Mouse (Mus musculus) G1E-ER4 (cell line): ENCODE results near the gene Akap1. TPM values are rescaled to one million over a fixed set of nuclear protein-coding genes. Genes with fewer than 3 reads are reported as not detected.

Experiments
- GATA1 ChIP-seq: IDR thresholded peaks from one replicate; pipeline ENCODE4 v1.8.0; 2012; ENCODE audit warnings: low read length, inconsistent platforms
- polyA plus RNA-seq: library from polyadenylated mRNA; stranded (reverse); fragments of >175 nt; gene quantifications from 2 replicates; pipeline ENCODE4 v1.2.3, GENCODE M21; 2012

Gene Akap1
- polyA plus RNA-seq, 1 experiment: 16.2 TPM

GRCm38 (mm10) chr11:88822991-88823390 is 41.4 kb downstream of the Akap1 start:
- no peak for TF ChIP-seq GATA1

- TF ChIP-seq GATA1: no peak
Measured at GRCm38 (mm10) chr11:88822526-88822925, 41.9 kb downstream of the Akap1 start.

- no peak for TF ChIP-seq GATA1
Measured at GRCm38 (mm10) chr11:88820742-88821576, 43.4 kb downstream of the Akap1 start.

DNA sequence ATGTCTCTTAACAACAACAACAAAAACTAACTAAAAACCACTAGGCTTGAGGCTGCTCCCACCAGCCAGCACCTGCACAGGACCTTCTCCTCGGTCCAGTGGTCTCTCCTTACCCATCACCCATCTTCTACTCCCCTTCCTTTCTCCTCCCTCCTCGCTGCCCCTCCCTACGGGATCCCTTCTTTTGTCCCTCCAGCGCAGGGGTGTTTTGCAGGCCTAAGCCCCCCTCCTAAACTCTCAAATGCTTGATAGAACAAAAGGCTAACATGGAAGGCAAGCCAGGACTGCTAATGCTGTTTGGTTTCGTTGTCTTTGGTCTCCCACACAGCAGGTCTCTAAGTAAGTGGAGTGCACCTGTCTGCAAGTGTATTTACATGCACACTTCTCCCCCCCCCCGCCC is 44.1 kb downstream of the Akap1 start:
- TF ChIP-seq GATA1: no peak

GRCm38 (mm10) chr11:88817061-88817460 is 47.3 kb downstream of the Akap1 start:
- TF ChIP-seq GATA1: no peak

GRCm38 (mm10) chr11:88803231-88804010 is 61.0 kb downstream of the Akap1 start:
- TF ChIP-seq GATA1: no peak

- no peak for TF ChIP-seq GATA1
Measured at GRCm38 (mm10) chr11:88796207-88796606, 68.2 kb downstream of the Akap1 start.

GRCm38 (mm10) chr11:88789893-88790292 is 74.5 kb downstream of the Akap1 start:
- TF ChIP-seq GATA1: no peak

- TF ChIP-seq GATA1: no peak
Measured at GRCm38 (mm10) chr11:88786816-88787215, 77.6 kb downstream of the Akap1 start.

DNA sequence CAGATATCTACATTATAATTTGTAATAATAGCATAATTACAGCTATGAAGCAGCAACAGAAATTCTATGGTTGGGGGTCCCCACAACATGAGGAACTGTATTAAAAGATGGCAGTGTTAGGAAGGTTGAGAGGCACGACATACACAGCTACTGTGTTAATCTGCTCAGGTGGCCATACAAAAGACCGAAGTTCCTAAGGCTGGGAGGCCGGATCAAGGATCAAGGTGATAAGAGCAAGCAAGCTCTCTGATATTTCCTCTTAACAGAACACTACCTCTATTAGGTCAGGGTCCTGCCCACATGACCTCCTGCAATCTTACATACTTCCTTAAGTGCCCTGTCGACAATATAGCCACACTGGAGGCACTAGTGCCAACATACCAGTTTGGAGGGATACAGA is 80.9 kb downstream of the Akap1 start:
- TF ChIP-seq GATA1: no peak

DNA sequence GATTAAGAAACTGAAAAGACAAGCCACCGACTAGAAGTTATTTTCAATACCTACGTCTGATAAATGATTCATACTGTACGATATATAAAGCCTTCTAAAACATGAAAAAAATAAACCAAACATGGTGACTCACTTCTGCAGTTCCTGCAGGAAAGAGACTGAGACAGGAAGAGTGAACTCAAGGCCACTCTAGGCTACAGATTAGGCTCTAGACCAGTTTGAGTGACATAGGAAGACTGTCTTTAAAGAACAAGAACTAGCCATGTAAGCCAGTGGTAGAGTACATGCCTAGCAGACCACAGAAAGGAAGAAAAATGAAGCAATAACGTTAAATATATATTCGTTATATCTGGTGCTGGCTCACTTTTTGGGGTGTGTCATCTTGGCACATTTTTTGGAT is 81.9 kb downstream of the Akap1 start:
- no peak for TF ChIP-seq GATA1

Other genes with a start within 250 kb of the Akap1 start
- gene Msi2, start 146.1 kb downstream of the Akap1 start, polyA plus RNA-seq: 18.3 and 18.5 TPM in 2 replicates
- 0.62 and 1.1 TPM in 2 replicates for gene Scpep1, start 90.9 kb upstream of the Akap1 start, polyA plus RNA-seq
- gene Elobl, start 102.3 kb upstream of the Akap1 start, polyA plus RNA-seq: not detected in 2 replicates
- 11.5 and 14.3 TPM in 2 replicates for gene Coil, start 105.7 kb upstream of the Akap1 start, polyA plus RNA-seq
- 72.9 and 75.1 TPM in 2 replicates for gene Trim25, start 134.8 kb upstream of the Akap1 start, polyA plus RNA-seq
- gene Dgke, start 202.3 kb upstream of the Akap1 start, polyA plus RNA-seq: 1.7 and 2.1 TPM in 2 replicates
- gene Gm525, start 209.3 kb upstream of the Akap1 start, polyA plus RNA-seq: not detected in 2 replicates